Mouse (Mus musculus) stomach, embryonic 14.5 days (tissue): ENCODE results near the gene Tnfrsf1a. TPM values are rescaled to one million over a fixed set of nuclear protein-coding genes. Genes with fewer than 3 reads are reported as not detected.

Experiments
- ATAC-seq: fragments of 200-750 bp; cut with Nextera tagmentation; 2 replicates; pipeline ENCODE4 v1.8.0; 2017; ENCODE audit warnings: low read depth, moderate TSS enrichment; ENCODE audit not compliant: insufficient number of reproducible peaks, insufficient read depth, low FRiP score
- H3K27ac ChIP-seq: fragments of 300-500 bp; sonication (generic); 2 replicates; pipeline ENCODE4 v1.5.1; 2014; ENCODE audit warnings: mild to moderate bottlenecking, low read length, moderate library complexity, mixed read lengths
- H3K27me3 ChIP-seq: fragments of 300-500 bp; sonication (generic); 2 replicates; pipeline ENCODE4 v1.6.1; 2014; ENCODE audit warnings: low read length, control low read depth, mixed read lengths; ENCODE audit not compliant: control insufficient read depth, insufficient read depth
- H3K36me3 ChIP-seq: fragments of 300-500 bp; sonication (generic); 2 replicates; pipeline ENCODE4 v1.6.1; 2014; ENCODE audit warnings: mild to moderate bottlenecking, control low read depth, low read length, moderate library complexity, mixed read lengths; ENCODE audit not compliant: control insufficient read depth, insufficient read depth
- H3K4me1 ChIP-seq: fragments of 300-500 bp; sonication (generic); 2 replicates; pipeline ENCODE4 v1.6.1; 2014; ENCODE audit warnings: low read length, control low read depth, mixed read lengths; ENCODE audit not compliant: control insufficient read depth, insufficient read depth
- H3K4me2 ChIP-seq: fragments of 300-500 bp; sonication (generic); replicated peaks from 2 replicates; pipeline ENCODE4 v1.6.1; 2014; ENCODE audit warnings: low read depth, low read length, control low read depth
- H3K4me3 ChIP-seq: fragments of 300-500 bp; sonication (generic); 2 replicates; pipeline ENCODE4 v1.5.1; 2014; ENCODE audit warnings: low read depth, low read length, control low read depth
- H3K9ac ChIP-seq: fragments of 300-500 bp; sonication (generic); replicated peaks from 2 replicates; pipeline ENCODE4 v1.6.1; 2014; ENCODE audit warnings: low read depth, mild to moderate bottlenecking, control low read depth, low read length, moderate library complexity, mixed read lengths
- H3K9me3 ChIP-seq: fragments of 300-500 bp; sonication (generic); 2 replicates; pipeline ENCODE4 v1.6.1; 2016; ENCODE audit warnings: low read depth, low read length, control low read depth; ENCODE audit not compliant: control insufficient read depth
- WGBS: fragments of 180-500 bp; shearing (Covaris S2); extraction: QIAGEN DNeasy Blood & Tissue Kit; methylation state at CpG from one replicate; pipeline ENCODE4 v1.1.7; 2014; 5-methylcytosine and 5-hydroxymethylcytosine counted together
- polyA plus RNA-seq: library from polyadenylated mRNA; unstranded; fragments of >200 nt; fragmentation: Nextera tagmentation; extraction: Ambion mirVana; gene quantifications from 2 replicates; pipeline ENCODE4 v1.2.1, GENCODE M21; 2014

Tnfrsf1a gene
- polyA plus RNA-seq, 1 experiment from 2014 or later, result 64.2 TPM

GRCm38 (mm10) chr6:125345625-125346024 is 3.5 kb upstream of the Tnfrsf1a start:
- no peak overlapping the region for H3K4me2 ChIP-seq

GRCm38 (mm10) chr6:125346029-125346428 is 3.1 kb upstream of the Tnfrsf1a start:
- no peak overlapping the region for H3K9ac ChIP-seq
- no peaks in the 10 kb centered on the region for H3K36me3 ChIP-seq
- H3K27ac ChIP-seq, result no peak overlapping the region
- H3K4me2 ChIP-seq, result no peak overlapping the region
- peaks cover 7% of the 10 kb centered on the region for H3K4me1 ChIP-seq
- H3K9me3 ChIP-seq, result no peaks in the 10 kb centered on the region
- H3K27me3 ChIP-seq, result no peaks in the 10 kb centered on the region
- 66% methylated on average over 2 of the region's 2 CpGs for WGBS
- H3K4me3 ChIP-seq, result no peak overlapping the region
- ATAC-seq, result no peak

More at GRCm38 (mm10) chr6:125345625-125346024, 3.5 kb upstream of the Tnfrsf1a start:
- Histone ChIP-seq H3K27me3 (no peaks in the 10 kb centered on the region), H3K9me3 (no peaks in the 10 kb centered on the region), H3K36me3 (no peaks in the 10 kb centered on the region), H3K27ac (no peak overlapping the region), H3K4me3 (no peak overlapping the region), H3K9ac (no peak overlapping the region), H3K4me1 (peaks cover 3% of the 10 kb centered on the region; the same call in 1 of the 2 replicates)
- ATAC-seq, result no peak
- 68% methylated on average over 1 of the region's 1 CpGs for WGBS

- Histone ChIP-seq H3K4me1 (peaks cover 34% of the 10 kb centered on the region), H3K9ac (peak overlapping the region; percentile 86), H3K4me3 (peak overlapping the region; percentile 82), H3K9me3 (no peaks in the 10 kb centered on the region), H3K27me3 (no peaks in the 10 kb centered on the region), H3K36me3 (no peaks in the 10 kb centered on the region), H3K4me2 (peak overlapping the region; percentile 62), H3K27ac (peak overlapping the region; percentile 91)
- under 1% methylated on average over 27 of the region's 27 CpGs for WGBS
- peak; percentile 86 for ATAC-seq
These were observed 541 bp downstream of the Tnfrsf1a start for GRCm38 (mm10) chr6:125349575-125350230.

- Histone ChIP-seq H3K36me3 (no peaks in the 10 kb centered on the region), H3K4me2 (peak overlapping the region; percentile 62), H3K4me1 (peaks cover 41% of the 10 kb centered on the region), H3K4me3 (peak overlapping the region; percentile 82), H3K9me3 (no peaks in the 10 kb centered on the region), H3K27ac (peak overlapping the region; percentile 91), H3K9ac (peak overlapping the region; percentile 86), H3K27me3 (no peaks in the 10 kb centered on the region)
- 2% methylated on average over 20 of the region's 20 CpGs for WGBS
- ATAC-seq, result no peak
These were observed 1.3 kb downstream of the Tnfrsf1a start for GRCm38 (mm10) chr6:125350231-125350994.

- Histone ChIP-seq H3K4me1 (peaks cover 46% of the 10 kb centered on the region), H3K4me2 (peak overlapping the region; percentile 62), H3K9ac (peak overlapping the region; percentile 86; the same call in 1 of the 2 replicates), H3K27ac (peak overlapping the region; percentile 91; the same call in 1 of the 2 replicates), H3K4me3 (peak overlapping the region; percentile 82), H3K36me3 (no peaks in the 10 kb centered on the region), H3K27me3 (no peaks in the 10 kb centered on the region), H3K9me3 (no peaks in the 10 kb centered on the region)
- ATAC-seq, result no peak
- 50% methylated on average over 2 of the region's 2 CpGs for WGBS
These were observed 1.8 kb downstream of the Tnfrsf1a start for GRCm38 (mm10) chr6:125350995-125351324.

GRCm38 (mm10) chr6:125351368-125352045 is 2.3 kb downstream of the Tnfrsf1a start:
- peak overlapping the region; percentile 82; the same call in 1 of the 2 replicates for H3K4me3 ChIP-seq
- H3K9ac ChIP-seq, result no peak overlapping the region
- ATAC-seq, result no peak
- peaks cover 49% of the 10 kb centered on the region for H3K4me1 ChIP-seq
- 60% methylated on average over 8 of the region's 8 CpGs for WGBS
- H3K9me3 ChIP-seq, result no peaks in the 10 kb centered on the region
- no peaks in the 10 kb centered on the region for H3K36me3 ChIP-seq
- peak overlapping the region; percentile 62 for H3K4me2 ChIP-seq
- H3K27me3 ChIP-seq, result no peaks in the 10 kb centered on the region
- H3K27ac ChIP-seq, result no peak overlapping the region

GRCm38 (mm10) chr6:125352046-125352384 is 2.9 kb downstream of the Tnfrsf1a start:
- Histone ChIP-seq H3K9ac (no peak overlapping the region), H3K4me1 (peaks cover 49% of the 10 kb centered on the region), H3K36me3 (no peaks in the 10 kb centered on the region), H3K9me3 (no peaks in the 10 kb centered on the region), H3K27me3 (no peaks in the 10 kb centered on the region), H3K4me3 (no peak overlapping the region), H3K4me2 (no peak overlapping the region), H3K27ac (no peak overlapping the region)
- WGBS, result 62% methylated on average over 5 of the region's 5 CpGs
- no peak for ATAC-seq

GRCm38 (mm10) chr6:125352811-125353210 is 3.6 kb downstream of the Tnfrsf1a start:
- WGBS, result 63% methylated on average over 4 of the region's 4 CpGs
- Histone ChIP-seq H3K36me3 (peaks cover 7% of the 10 kb centered on the region), H3K4me3 (no peak overlapping the region), H3K27me3 (no peaks in the 10 kb centered on the region), H3K27ac (no peak overlapping the region), H3K9me3 (no peaks in the 10 kb centered on the region), H3K4me1 (peaks cover 49% of the 10 kb centered on the region), H3K4me2 (no peak overlapping the region), H3K9ac (no peak overlapping the region)
- ATAC-seq, result no peak
